Mouse (Mus musculus): ENCODE results near the gene Cdk6.

- no peak for TF ChIP-seq CHD2 (IDR thresholded peaks at IDR 0.05; ENCODE audit: low read depth, low read length)
- no peak for TF ChIP-seq ZC3H11A (IDR thresholded peaks at IDR 0.05; ENCODE audit: borderline replicate concordance, low read depth, low read length)
- TF ChIP-seq HCFC1 (IDR thresholded peaks at IDR 0.05; ENCODE audit: borderline replicate concordance, insufficient read depth, low read length) = no peak
- no peak for TF ChIP-seq MAFK (IDR thresholded peaks at IDR 0.05; ENCODE audit: insufficient read depth, low read depth, low read length)
- TF ChIP-seq ZNF384 (IDR thresholded peaks at IDR 0.05; ENCODE audit: low read depth, low read length) = no peak
These were observed 180.5 kb downstream of the Cdk6 start for GRCm38 (mm10) chr5:3521741-3522140.
